Mouse (Mus musculus) myocyte (in vitro differentiated cells): ENCODE data around the gene Olfr5. TPM values are rescaled to one million over a fixed set of nuclear protein-coding genes. Genes with fewer than 3 reads are reported as not detected.

Experiments used
- H3K27me3 ChIP-seq: one replicate; pipeline ENCODE4 v1.6.1; 2011; ENCODE audit not compliant: control insufficient read depth, insufficient read depth, insufficient read length
- H3K36me3 ChIP-seq: one replicate; pipeline ENCODE4 v1.6.1; 2011; ENCODE audit not compliant: control insufficient read depth, insufficient read depth
- H3K4me2 ChIP-seq: one replicate; pipeline ENCODE4 v1.6.1; 2011; ENCODE audit warnings: low read depth, control low read depth
- H3K4me3 ChIP-seq: one replicate; pipeline ENCODE4 v1.5.1; 2011; ENCODE audit warnings: mild to moderate bottlenecking, control low read depth, moderate library complexity
- H3K79me2 ChIP-seq: one replicate; pipeline ENCODE4 v1.6.1; 2011; ENCODE audit not compliant: control insufficient read depth, insufficient read depth
- H3ac ChIP-seq: one replicate; pipeline ENCODE4 v1.6.1; 2011; ENCODE audit not compliant: control insufficient read depth, insufficient read length
- CEBPB ChIP-seq: IDR thresholded peaks from 2 replicates; pipeline ENCODE4 v1.6.1; 2011; ENCODE audit warnings: mild to moderate bottlenecking, moderate library complexity; ENCODE audit not compliant: poor library complexity, insufficient read depth, severe bottlenecking
- E2F4 ChIP-seq: IDR thresholded peaks from one replicate; pipeline ENCODE4 v1.6.1; 2011; ENCODE audit warnings: mild to moderate bottlenecking, control low read depth, moderate library complexity; ENCODE audit not compliant: insufficient read depth
- MAX ChIP-seq: IDR thresholded peaks from one replicate; pipeline ENCODE4 v1.6.1; 2011; ENCODE audit warnings: low read depth, mild to moderate bottlenecking, control low read depth
- MYOD1 ChIP-seq, 3 experiments: IDR thresholded peaks; one replicate each; pipeline ENCODE4 v1.6.1; 2011; ENCODE audit warnings: control low read depth in 2 of 3, low read depth in 2 of 3, mild to moderate bottlenecking in 2 of 3, moderate library complexity in 1 of 3; ENCODE audit not compliant: insufficient read length in 2 of 3, control insufficient read depth in 1 of 3
- MYOG ChIP-seq, 3 experiments: IDR thresholded peaks; one replicate each; pipeline ENCODE4 v1.6.1; 2011; ENCODE audit warnings: control low read depth in 2 of 3, low read depth in 2 of 3, mild to moderate bottlenecking in 2 of 3; ENCODE audit not compliant: insufficient read length in 2 of 3, control insufficient read depth in 1 of 3, insufficient read depth in 1 of 3
- POLR2A ChIP-seq: IDR thresholded peaks from one replicate; pipeline ENCODE4 v1.6.1; 2011; ENCODE audit warnings: low read depth, mild to moderate bottlenecking, control low read depth, moderate library complexity; ENCODE audit not compliant: insufficient read length
- POLR2AphosphoS2 ChIP-seq: IDR thresholded peaks from one replicate; pipeline ENCODE4 v1.6.1; 2011; ENCODE audit warnings: low read depth, control low read depth; ENCODE audit not compliant: insufficient read length
- REST ChIP-seq: IDR thresholded peaks from one replicate; pipeline ENCODE4 v1.6.1; 2011; ENCODE audit warnings: mild to moderate bottlenecking, control low read depth, moderate library complexity; ENCODE audit not compliant: insufficient read depth, insufficient read length
- SRF ChIP-seq: IDR thresholded peaks from one replicate; pipeline ENCODE4 v1.6.1; 2011; ENCODE audit warnings: low read depth; ENCODE audit not compliant: control insufficient read depth, insufficient read length
- TCF12 ChIP-seq: IDR thresholded peaks from one replicate; pipeline ENCODE4 v1.6.1; 2011; ENCODE audit warnings: mild to moderate bottlenecking, control low read depth; ENCODE audit not compliant: poor library complexity, insufficient read depth, severe bottlenecking
- TCF3 ChIP-seq: IDR thresholded peaks from one replicate; pipeline ENCODE4 v1.6.1; 2011; ENCODE audit warnings: low read depth, control low read depth; ENCODE audit not compliant: insufficient read length
- USF1 ChIP-seq: IDR thresholded peaks from one replicate; pipeline ENCODE4 v1.6.1; 2011; ENCODE audit warnings: low read depth, mild to moderate bottlenecking, control low read depth, moderate library complexity
- polyA plus RNA-seq: library from polyadenylated mRNA; unstranded; fragments of >200 nt; fragmentation: generic; extraction: Trizol; gene quantifications from one replicate; pipeline ENCODE4 v1.2.1, GENCODE M21; 2012; ENCODE audit warnings: missing spikeins

Olfr5 gene
- polyA plus RNA-seq, result not detected

DNA sequence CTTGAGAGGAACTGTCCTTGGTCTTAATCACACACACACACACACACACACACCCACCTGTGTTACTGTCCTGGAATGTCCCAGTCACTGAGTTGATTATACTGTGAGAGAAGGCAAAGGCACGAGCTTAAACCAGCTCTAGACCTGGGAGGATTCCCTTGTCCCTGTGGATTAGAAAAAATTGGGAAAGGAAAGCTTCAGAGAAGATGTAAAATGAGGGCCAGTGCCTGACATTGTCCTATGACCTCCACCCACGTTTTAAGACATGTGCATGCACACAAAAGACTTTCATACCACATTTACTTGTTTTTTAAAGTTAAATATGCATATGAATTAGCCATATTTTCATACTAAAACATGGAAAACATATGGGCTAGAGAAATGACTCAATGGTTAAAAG is at the start of gene Olfr5:
Olfr5 (minus strand) TSS at position 101 of the 400 bp plus-strand sequence.
- Histone ChIP-seq H3ac (no peak within 1 kb of the TSS), H3K27me3 (no peaks in the 10 kb centered on the region), H3K36me3 (no peaks in the 10 kb centered on the region), H3K4me2 (no peak within 1 kb of the TSS), H3K4me3 (no peak within 1 kb of the TSS), H3K79me2 (no peaks in the 10 kb centered on the region)
- TF ChIP-seq REST (no peak), POLR2A (no peak), MYOG (IDR thresholded peaks at IDR 0.05; ENCODE audit: control insufficient read depth in 1 of 3, insufficient read depth in 1 of 3, insufficient read length in 2 of 3, low read depth in 2 of 3) (no peak), SRF (no peak), TCF3 (no peak), CEBPB (no peak), POLR2AphosphoS2 (no peak)

DNA sequence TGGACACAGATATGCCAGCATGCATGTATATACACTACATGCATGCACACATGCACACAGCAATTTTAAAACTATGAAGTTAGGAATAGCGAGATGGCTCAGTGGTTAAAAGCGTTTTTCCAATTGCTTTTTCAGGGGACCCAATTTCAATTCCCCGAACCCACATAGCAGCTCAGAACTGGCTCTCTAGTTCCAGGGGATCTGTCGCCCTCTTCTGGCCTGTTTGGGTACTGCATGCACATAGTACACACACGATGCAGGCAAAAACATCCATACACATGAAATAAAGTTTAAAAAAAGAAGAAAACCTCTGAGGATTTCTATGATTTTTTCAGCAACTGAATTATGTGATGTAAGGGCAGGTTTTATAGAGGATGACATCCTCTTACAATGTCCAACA is 39.4 kb upstream of the Olfr5 start:
- TF ChIP-seq TCF3, result no peak
- no peak for TF ChIP-seq REST
- TF ChIP-seq POLR2A, result no peak
- no peak for TF ChIP-seq CEBPB
- TF ChIP-seq E2F4, result no peak
- no peak for TF ChIP-seq TCF12
- no peak for TF ChIP-seq POLR2AphosphoS2
- TF ChIP-seq MYOG (IDR thresholded peaks at IDR 0.05; ENCODE audit: control insufficient read depth in 1 of 3, insufficient read depth in 1 of 3, insufficient read length in 2 of 3, low read depth in 2 of 3), result no peak
- TF ChIP-seq MYOD1 (IDR thresholded peaks at IDR 0.05; ENCODE audit: control insufficient read depth in 1 of 3, insufficient read length in 2 of 3, low read depth in 2 of 3), result no peak
- TF ChIP-seq SRF, result no peak
- TF ChIP-seq MAX, result no peak
- no peak for TF ChIP-seq USF1
- H3K4me3 ChIP-seq, result no peak overlapping the region
- H3K36me3 ChIP-seq, result no peaks in the 10 kb centered on the region
- no peak overlapping the region for H3ac ChIP-seq
- no peak overlapping the region for H3K4me2 ChIP-seq
- H3K79me2 ChIP-seq, result no peaks in the 10 kb centered on the region
- no peaks in the 10 kb centered on the region for H3K27me3 ChIP-seq

DNA sequence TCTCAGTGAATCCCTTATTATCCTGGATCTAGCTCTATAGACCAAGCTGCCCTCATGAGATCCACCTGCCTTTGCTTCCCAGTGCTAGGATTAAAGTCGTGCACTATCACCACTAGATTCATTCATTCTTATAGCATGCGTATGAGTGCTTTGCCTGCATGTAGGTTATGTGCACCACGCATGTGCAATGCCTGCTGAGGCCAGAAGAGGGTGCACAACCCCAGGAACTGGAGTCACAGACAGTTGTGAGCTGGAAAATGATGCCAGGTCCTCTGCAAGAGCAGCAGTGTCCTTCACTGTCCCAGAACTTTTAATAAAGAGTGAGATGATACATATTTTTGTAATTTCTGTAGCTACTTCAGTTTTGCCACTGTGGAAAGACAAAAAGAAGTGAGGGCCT is 38.3 kb upstream of the Olfr5 start:
- Histone ChIP-seq H3K27me3 (no peaks in the 10 kb centered on the region), H3K4me3 (no peak overlapping the region), H3K36me3 (no peaks in the 10 kb centered on the region), H3K79me2 (no peaks in the 10 kb centered on the region), H3ac (no peak overlapping the region), H3K4me2 (no peak overlapping the region)
- TF ChIP-seq TCF3 (no peak), POLR2AphosphoS2 (no peak), POLR2A (no peak), MYOG (IDR thresholded peaks at IDR 0.05; ENCODE audit: control insufficient read depth in 1 of 3, insufficient read depth in 1 of 3, insufficient read length in 2 of 3, low read depth in 2 of 3) (no peak), CEBPB (no peak), MAX (no peak), TCF12 (no peak), MYOD1 (IDR thresholded peaks at IDR 0.05; ENCODE audit: control insufficient read depth in 1 of 3, insufficient read length in 2 of 3, low read depth in 2 of 3) (no peak), SRF (no peak), USF1 (no peak), REST (no peak)

DNA sequence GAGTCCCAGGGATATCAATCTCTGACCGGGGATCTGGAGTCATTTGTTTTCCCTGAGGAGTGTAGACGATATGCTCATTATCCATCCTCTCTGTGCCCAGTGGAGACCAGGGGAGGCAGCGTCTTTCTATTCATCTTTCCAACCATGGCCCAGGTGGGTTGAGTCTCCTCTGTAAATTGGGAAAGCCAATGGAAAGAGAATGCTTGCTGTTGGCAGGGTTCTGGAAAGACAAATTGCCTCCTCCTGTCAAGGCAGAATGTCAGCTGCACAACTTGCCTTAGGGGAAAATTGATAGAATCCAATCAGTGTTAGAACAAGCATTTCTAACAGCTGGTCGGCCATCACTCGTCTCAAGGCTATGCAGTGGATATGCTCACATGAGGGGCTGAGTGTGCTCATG is 36.1 kb upstream of the Olfr5 start, which contains the start of gene Olfr1349:
Olfr1349 (minus strand) TSS at position 101 of the 400 bp plus-strand sequence.
- no peak within 1 kb of the TSS for H3ac ChIP-seq
- H3K4me2 ChIP-seq, result no peak within 1 kb of the TSS
- no peak for TF ChIP-seq MAX
- no peak for TF ChIP-seq TCF3
- TF ChIP-seq MYOD1 (IDR thresholded peaks at IDR 0.05; ENCODE audit: control insufficient read depth in 1 of 3, insufficient read length in 2 of 3, low read depth in 2 of 3), result no peak
- no peak for TF ChIP-seq TCF12
- no peak for TF ChIP-seq USF1
- TF ChIP-seq REST, result no peak
- no peaks in the 10 kb centered on the region for H3K79me2 ChIP-seq
- H3K4me3 ChIP-seq, result no peak within 1 kb of the TSS
- H3K27me3 ChIP-seq, result no peaks in the 10 kb centered on the region
- no peaks in the 10 kb centered on the region for H3K36me3 ChIP-seq

DNA sequence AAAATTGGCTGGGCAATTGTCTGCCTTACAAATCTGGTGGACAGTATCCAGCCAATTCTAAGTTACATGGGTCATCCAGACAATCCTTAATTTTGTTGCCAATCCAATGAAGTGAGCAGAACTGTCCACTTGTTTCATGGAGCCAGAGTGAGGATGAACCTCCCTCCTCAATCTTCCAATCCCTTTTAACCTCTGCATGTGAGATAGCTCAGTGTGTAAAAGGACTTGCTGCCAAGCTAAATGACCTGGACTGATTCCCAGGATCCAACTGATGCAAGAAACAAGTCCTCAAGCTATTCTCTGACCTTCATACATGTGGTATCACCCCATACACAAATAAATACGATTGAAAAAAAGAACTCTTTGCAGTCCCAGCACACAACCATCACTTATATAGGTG is 34.9 kb upstream of the Olfr5 start:
- no peak overlapping the region for H3K4me3 ChIP-seq
- H3K27me3 ChIP-seq, result no peaks in the 10 kb centered on the region
- no peak overlapping the region for H3ac ChIP-seq
- no peaks in the 10 kb centered on the region for H3K79me2 ChIP-seq
- no peaks in the 10 kb centered on the region for H3K36me3 ChIP-seq
- no peak overlapping the region for H3K4me2 ChIP-seq
- TF ChIP-seq POLR2AphosphoS2 (no peak), USF1 (no peak)
